Mouse (Mus musculus) stomach, postnatal 0 days (tissue): ENCODE data around the gene Myo3b.

Source experiments
- CTCF ChIP-seq: IDR thresholded peaks from 2 replicates; pipeline ENCODE4 v1.5.1; 2016; ENCODE audit warnings: antibody characterized with exemption, low read depth, mild to moderate bottlenecking, moderate library complexity
- EP300 ChIP-seq: optimal IDR thresholded peaks from 2 replicates; pipeline ENCODE3; 2016; ENCODE audit warnings: antibody characterized with exemption

- TF ChIP-seq CTCF, result no peak
- TF ChIP-seq EP300, result no peak
These were observed 87.4 kb downstream of the Myo3b start for GRCm38 (mm10) chr2:70126330-70126729.
